Mouse (Mus musculus): Measurements from ENCODE around the gene Hcar1. TPM values are rescaled to one million over a fixed set of nuclear protein-coding genes. Genes with fewer than 3 reads are reported as not detected.

Gene Hcar1
- polyA plus RNA-seq, 1 experiment = not detected

DNA sequence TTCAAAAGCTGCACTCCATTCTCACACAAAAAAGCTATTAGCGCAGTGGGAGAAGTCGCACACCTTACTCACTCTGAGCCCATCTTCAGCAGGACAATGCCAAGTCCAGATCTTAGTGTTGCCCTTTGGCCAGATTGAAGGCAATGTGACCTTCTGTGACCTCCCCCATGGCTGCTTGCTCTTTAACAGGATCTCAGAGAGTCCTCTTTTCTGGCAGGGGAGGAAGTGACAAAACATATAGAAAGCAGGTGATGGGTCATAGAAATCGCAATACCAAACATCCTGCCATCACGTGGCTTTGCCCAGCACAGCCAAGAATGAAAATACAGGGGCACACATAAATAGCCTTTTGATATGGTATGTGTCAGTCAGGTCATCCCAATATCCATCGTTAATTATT lies 11.2 kb upstream of the Hcar1 start:
- Histone ChIP-seq H3K36me3 (ENCODE audit: control insufficient read depth, insufficient read depth, low read length, poor library complexity, severe bottlenecking) (no peaks in the 10 kb centered on the region), H3K27ac (ENCODE audit: insufficient read depth, low read length) (no peak overlapping the region), H3K9ac (ENCODE audit: low read depth, poor library complexity, severe bottlenecking) (no peak overlapping the region), H3K4me3 (ENCODE audit: low read depth, low read length) (no peak overlapping the region), H3K9me3 (replicated peaks; ENCODE audit: control insufficient read depth, insufficient read depth, low read length, poor library complexity, severe bottlenecking) (no peaks in the 10 kb centered on the region), H3K4me1 (ENCODE audit: control insufficient read depth, insufficient read depth, low read length) (no peaks in the 10 kb centered on the region), H3K27me3 (ENCODE audit: control insufficient read depth, insufficient read depth, low read length, poor library complexity, severe bottlenecking) (no peaks in the 10 kb centered on the region)
- TF ChIP-seq EP300 (IDR thresholded peaks at IDR 0.05; ENCODE audit: insufficient read depth, low read depth, low read length) = no peak
- TF ChIP-seq CTCF (IDR thresholded peaks at IDR 0.05; ENCODE audit: low read depth, low read length) = no peak
- TF ChIP-seq POLR2A (IDR thresholded peaks at IDR 0.05; ENCODE audit: insufficient read depth, low read length) = no peak

GRCm38 (mm10) chr5:123890312-123890711 lies 10.5 kb upstream of the Hcar1 start:
- H3K27ac ChIP-seq (ENCODE audit: insufficient read depth, low read length) = no peak overlapping the region
- H3K36me3 ChIP-seq (ENCODE audit: control insufficient read depth, insufficient read depth, low read length, poor library complexity, severe bottlenecking) = no peaks in the 10 kb centered on the region
- no peak overlapping the region for H3K4me3 ChIP-seq (ENCODE audit: low read depth, low read length)
- H3K9ac ChIP-seq (ENCODE audit: low read depth, poor library complexity, severe bottlenecking) = no peak overlapping the region
- no peaks in the 10 kb centered on the region for H3K4me1 ChIP-seq (ENCODE audit: control insufficient read depth, insufficient read depth, low read length)
- TF ChIP-seq POLR2A (IDR thresholded peaks at IDR 0.05; ENCODE audit: insufficient read depth, low read length) (no peak), EP300 (IDR thresholded peaks at IDR 0.05; ENCODE audit: insufficient read depth, low read depth, low read length) (no peak), CTCF (IDR thresholded peaks at IDR 0.05; ENCODE audit: low read depth, low read length) (no peak)
- no peaks in the 10 kb centered on the region for H3K9me3 ChIP-seq (replicated peaks; ENCODE audit: control insufficient read depth, insufficient read depth, low read length, poor library complexity, severe bottlenecking)
- H3K27me3 ChIP-seq (ENCODE audit: control insufficient read depth, insufficient read depth, low read length, poor library complexity, severe bottlenecking) = no peaks in the 10 kb centered on the region

- no peak for TF ChIP-seq POLR2A (IDR thresholded peaks at IDR 0.05; ENCODE audit: insufficient read depth, low read length)
- no peak for TF ChIP-seq CTCF (IDR thresholded peaks at IDR 0.05; ENCODE audit: low read depth, low read length)
- no peak for TF ChIP-seq EP300 (IDR thresholded peaks at IDR 0.05; ENCODE audit: insufficient read depth, low read depth, low read length)
- H3K4me1 ChIP-seq (ENCODE audit: control insufficient read depth, insufficient read depth, low read length) = no peaks in the 10 kb centered on the region
- no peak overlapping the region for H3K9ac ChIP-seq (ENCODE audit: low read depth, poor library complexity, severe bottlenecking)
- H3K27ac ChIP-seq (ENCODE audit: insufficient read depth, low read length) = no peak overlapping the region
- H3K27me3 ChIP-seq (ENCODE audit: control insufficient read depth, insufficient read depth, low read length, poor library complexity, severe bottlenecking) = no peaks in the 10 kb centered on the region
- no peaks in the 10 kb centered on the region for H3K9me3 ChIP-seq (replicated peaks; ENCODE audit: control insufficient read depth, insufficient read depth, low read length, poor library complexity, severe bottlenecking)
- no peaks in the 10 kb centered on the region for H3K36me3 ChIP-seq (ENCODE audit: control insufficient read depth, insufficient read depth, low read length, poor library complexity, severe bottlenecking)
- no peak overlapping the region for H3K4me3 ChIP-seq (ENCODE audit: low read depth, low read length)
These were observed 6.5 kb upstream of the Hcar1 start for GRCm38 (mm10) chr5:123886365-123886764.

DNA sequence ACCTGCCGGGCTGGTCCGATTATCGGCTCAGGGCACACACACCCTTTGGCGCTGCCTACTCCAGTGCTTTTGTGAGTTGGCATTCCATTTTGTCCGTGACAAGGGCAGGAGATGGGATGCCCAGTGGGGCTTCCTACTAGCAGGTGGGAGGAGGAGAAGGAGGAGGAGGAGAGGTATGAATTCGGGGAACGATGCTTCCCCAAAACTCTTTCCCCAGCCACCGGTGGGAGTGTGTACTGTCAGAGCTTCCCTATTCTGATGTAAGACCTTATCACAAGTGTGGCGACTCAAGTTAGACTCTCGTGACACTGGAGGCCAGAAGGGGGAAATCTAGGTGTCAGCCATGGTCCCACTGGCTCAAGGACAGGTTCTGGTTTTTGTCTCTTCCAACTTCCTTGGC lies 4.5 kb upstream of the Hcar1 start:
- no peak for TF ChIP-seq CTCF (IDR thresholded peaks at IDR 0.05; ENCODE audit: low read depth, low read length)
- TF ChIP-seq POLR2A (IDR thresholded peaks at IDR 0.05; ENCODE audit: insufficient read depth, low read length) = no peak
- no peak for TF ChIP-seq EP300 (IDR thresholded peaks at IDR 0.05; ENCODE audit: insufficient read depth, low read depth, low read length)
- Histone ChIP-seq H3K27me3 (ENCODE audit: control insufficient read depth, insufficient read depth, low read length, poor library complexity, severe bottlenecking) (no peaks in the 10 kb centered on the region), H3K4me3 (ENCODE audit: low read depth, low read length) (no peak overlapping the region), H3K9ac (ENCODE audit: low read depth, poor library complexity, severe bottlenecking) (no peak overlapping the region), H3K9me3 (replicated peaks; ENCODE audit: control insufficient read depth, insufficient read depth, low read length, poor library complexity, severe bottlenecking) (no peaks in the 10 kb centered on the region), H3K36me3 (ENCODE audit: control insufficient read depth, insufficient read depth, low read length, poor library complexity, severe bottlenecking) (no peaks in the 10 kb centered on the region), H3K4me1 (ENCODE audit: control insufficient read depth, insufficient read depth, low read length) (no peaks in the 10 kb centered on the region), H3K27ac (ENCODE audit: insufficient read depth, low read length) (no peak overlapping the region)

DNA sequence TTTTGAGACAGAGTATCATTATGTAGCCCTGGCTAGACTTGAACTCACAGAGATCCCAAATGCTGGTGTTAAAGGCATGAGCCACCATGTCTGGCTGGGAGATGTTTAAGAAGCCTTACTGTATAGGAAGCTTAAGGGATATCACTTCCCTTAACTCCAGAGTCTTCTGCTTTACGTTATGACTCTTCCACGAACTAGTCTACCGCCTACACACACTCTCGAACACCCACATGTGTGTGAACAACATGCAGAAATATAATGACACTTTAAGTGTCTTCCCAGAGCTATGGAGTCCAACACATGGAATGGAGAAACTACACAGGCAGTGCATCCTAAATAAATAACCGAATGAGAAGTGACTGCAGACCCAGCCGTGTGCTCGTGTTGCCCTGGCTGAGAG lies 4.1 kb upstream of the Hcar1 start:
- no peaks in the 10 kb centered on the region for H3K4me1 ChIP-seq (ENCODE audit: control insufficient read depth, insufficient read depth, low read length)
- no peaks in the 10 kb centered on the region for H3K9me3 ChIP-seq (replicated peaks; ENCODE audit: control insufficient read depth, insufficient read depth, low read length, poor library complexity, severe bottlenecking)
- no peak for TF ChIP-seq EP300 (IDR thresholded peaks at IDR 0.05; ENCODE audit: insufficient read depth, low read depth, low read length)
- no peak for TF ChIP-seq POLR2A (IDR thresholded peaks at IDR 0.05; ENCODE audit: insufficient read depth, low read length)
- TF ChIP-seq CTCF (IDR thresholded peaks at IDR 0.05; ENCODE audit: low read depth, low read length) = no peak
- no peak overlapping the region for H3K9ac ChIP-seq (ENCODE audit: low read depth, poor library complexity, severe bottlenecking)
- no peaks in the 10 kb centered on the region for H3K36me3 ChIP-seq (ENCODE audit: control insufficient read depth, insufficient read depth, low read length, poor library complexity, severe bottlenecking)
- no peak overlapping the region for H3K27ac ChIP-seq (ENCODE audit: insufficient read depth, low read length)
- H3K27me3 ChIP-seq (ENCODE audit: control insufficient read depth, insufficient read depth, low read length, poor library complexity, severe bottlenecking) = no peaks in the 10 kb centered on the region
- H3K4me3 ChIP-seq (ENCODE audit: low read depth, low read length) = no peak overlapping the region

DNA sequence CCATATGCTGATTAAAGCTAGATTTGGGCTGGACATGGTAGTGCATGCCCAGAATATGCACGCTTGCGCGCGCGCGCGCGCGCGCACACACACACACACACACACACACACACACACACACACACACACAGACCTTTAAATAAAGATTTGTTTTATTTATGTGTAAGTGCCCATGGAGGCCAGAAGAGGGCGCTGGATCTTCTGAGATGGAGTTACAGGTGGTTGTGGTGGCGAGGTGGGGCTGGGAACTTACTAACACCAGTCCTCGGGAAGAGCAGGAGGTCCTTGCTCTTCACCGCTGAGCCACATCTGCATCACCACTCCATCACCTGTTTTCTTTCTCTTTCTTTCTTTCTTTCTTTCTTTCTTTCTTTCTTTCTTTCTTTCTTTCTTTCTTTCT lies 958 bp upstream of the Hcar1 start:
- peak; percentile 9 for TF ChIP-seq CTCF (IDR thresholded peaks at IDR 0.05; ENCODE audit: low read depth, low read length)
- TF ChIP-seq POLR2A (IDR thresholded peaks at IDR 0.05; ENCODE audit: insufficient read depth, low read length) = no peak
- H3K36me3 ChIP-seq (ENCODE audit: control insufficient read depth, insufficient read depth, low read length, poor library complexity, severe bottlenecking) = no peaks in the 10 kb centered on the region
- H3K4me3 ChIP-seq (ENCODE audit: low read depth, low read length) = no peak overlapping the region
- H3K27ac ChIP-seq (ENCODE audit: insufficient read depth, low read length) = no peak overlapping the region
- no peaks in the 10 kb centered on the region for H3K9me3 ChIP-seq (replicated peaks; ENCODE audit: control insufficient read depth, insufficient read depth, low read length, poor library complexity, severe bottlenecking)
- H3K27me3 ChIP-seq (ENCODE audit: control insufficient read depth, insufficient read depth, low read length, poor library complexity, severe bottlenecking) = no peaks in the 10 kb centered on the region
- H3K4me1 ChIP-seq (ENCODE audit: control insufficient read depth, insufficient read depth, low read length) = no peaks in the 10 kb centered on the region
- no peak overlapping the region for H3K9ac ChIP-seq (ENCODE audit: low read depth, poor library complexity, severe bottlenecking)
